Mouse (Mus musculus): ENCODE data around the gene Ggnbp2. TPM values are rescaled to one million over a fixed set of nuclear protein-coding genes. Genes with fewer than 3 reads are reported as not detected.

Ggnbp2 gene
- total and polyA plus RNA-seq, 3 experiments, result 142 to 170 (median 156) TPM

DNA sequence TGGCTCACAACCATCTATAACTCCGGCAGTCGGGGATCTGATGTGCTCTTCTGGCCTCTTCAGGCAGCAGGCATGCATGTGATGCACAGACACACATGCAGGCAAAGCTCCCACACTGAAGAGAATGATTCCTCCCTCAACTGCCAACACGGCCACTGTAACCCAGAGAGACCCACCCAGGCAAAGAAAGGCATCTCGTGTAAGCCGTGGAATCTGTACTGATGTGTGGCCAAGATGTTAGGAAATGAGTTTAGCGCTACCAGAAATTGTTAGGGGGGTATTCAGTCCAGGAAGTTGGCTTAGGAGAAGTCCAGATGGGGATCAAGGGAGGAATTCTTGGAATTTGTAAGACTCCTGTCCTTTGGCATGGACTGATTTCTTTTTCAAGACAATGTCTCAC, 80.2 kb downstream of the Ggnbp2 start:
- ATAC-seq (ENCODE audit: extremely low read depth, insufficient number of reproducible peaks, low FRiP score, poor library complexity, severe bottlenecking) (no peak), DNase-seq (ENCODE audit: low spot score) (no peak)
- no peaks in the 10 kb centered on the region for H3K36me3 ChIP-seq (replicated peaks)
- no peak for TF ChIP-seq GATA1 (IDR thresholded peaks at IDR 0.05; ENCODE audit: borderline replicate concordance, low read length)
- H3K9me3 ChIP-seq (replicated peaks), result 0 out of 2 replicates have a peak, but pooled peaks cover 3% of the 10 kb centered on the region
- peaks cover 9% of the 10 kb centered on the region for H3K4me1 ChIP-seq (ENCODE audit: insufficient read depth, low read depth, low read length)
- peaks cover 54% of the 10 kb centered on the region for H3K27me3 ChIP-seq (ENCODE audit: insufficient read depth, low read length)
- H3K4me3 ChIP-seq (ENCODE audit: low read depth, low read length), result no peak overlapping the region

Other genes starting within 250 kb of the Ggnbp2 start
- gene Mrm1, start 51.3 kb downstream of the Ggnbp2 start, total RNA-seq (2014; fragmentation: Nextera tagmentation), result 10.0 and 14.1 TPM in 2 replicates
- gene Mrm1, start 51.3 kb downstream of the Ggnbp2 start, total RNA-seq (2017), result 8.0 and 10.7 TPM in 2 replicates
- 9.8 and 10.5 TPM in 2 replicates for gene Mrm1, start 51.3 kb downstream of the Ggnbp2 start, polyA plus RNA-seq (2012)
- gene Dhrs11, start 41.8 kb downstream of the Ggnbp2 start, total RNA-seq (2014; fragmentation: Nextera tagmentation), result 36.6 and 180 TPM in 2 replicates
- 12.1 and 16.7 TPM in 2 replicates for gene Dhrs11, start 41.8 kb downstream of the Ggnbp2 start, total RNA-seq (2017)
- 7.0 and 7.7 TPM in 2 replicates for gene Dhrs11, start 41.8 kb downstream of the Ggnbp2 start, polyA plus RNA-seq (2012)
- 8.5 and 8.9 TPM in 2 replicates for gene Myo19, start 9.3 kb upstream of the Ggnbp2 start, total RNA-seq (2014; fragmentation: Nextera tagmentation)
- gene Myo19, start 9.3 kb upstream of the Ggnbp2 start, total RNA-seq (2017), result 5.2 and 6.0 TPM in 2 replicates
- gene Myo19, start 9.3 kb upstream of the Ggnbp2 start, polyA plus RNA-seq (2012), result 15.5 and 22.6 TPM in 2 replicates
- gene Pigw, start 9.5 kb upstream of the Ggnbp2 start, total RNA-seq (2014; fragmentation: Nextera tagmentation), result 13.7 and 19.3 TPM in 2 replicates
- 8.4 and 11.4 TPM in 2 replicates for gene Pigw, start 9.5 kb upstream of the Ggnbp2 start, total RNA-seq (2017)
- gene Pigw, start 9.5 kb upstream of the Ggnbp2 start, polyA plus RNA-seq (2012), result 2.2 and 3.4 TPM in 2 replicates
- 16.6 and 22.1 TPM in 2 replicates for gene Znhit3, start 45.5 kb upstream of the Ggnbp2 start, total RNA-seq (2014; fragmentation: Nextera tagmentation)
- 40.2 and 44.2 TPM in 2 replicates for gene Znhit3, start 45.5 kb upstream of the Ggnbp2 start, total RNA-seq (2017)
- gene Znhit3, start 45.5 kb upstream of the Ggnbp2 start, polyA plus RNA-seq (2012), result 2.2 and 2.4 TPM in 2 replicates
- not detected in 2 replicates for gene Car4, start 87.0 kb upstream of the Ggnbp2 start, total RNA-seq (2014; fragmentation: Nextera tagmentation)
- 0.17 TPM in 1 of 2 replicates, not detected in the other for gene Car4, start 87.0 kb upstream of the Ggnbp2 start, total RNA-seq (2017)
- gene Car4, start 87.0 kb upstream of the Ggnbp2 start, polyA plus RNA-seq (2012), result not detected in 2 replicates